Mouse (Mus musculus): ENCODE data around the gene C1qa. TPM values are rescaled to one million over a fixed set of nuclear protein-coding genes. Genes with fewer than 3 reads are reported as not detected.

C1qa gene
- 16.8 and 17.4 TPM in 2 replicates for polyA plus RNA-seq (2014; fragmentation: Nextera tagmentation; extraction: Ambion mirVana)

DNA sequence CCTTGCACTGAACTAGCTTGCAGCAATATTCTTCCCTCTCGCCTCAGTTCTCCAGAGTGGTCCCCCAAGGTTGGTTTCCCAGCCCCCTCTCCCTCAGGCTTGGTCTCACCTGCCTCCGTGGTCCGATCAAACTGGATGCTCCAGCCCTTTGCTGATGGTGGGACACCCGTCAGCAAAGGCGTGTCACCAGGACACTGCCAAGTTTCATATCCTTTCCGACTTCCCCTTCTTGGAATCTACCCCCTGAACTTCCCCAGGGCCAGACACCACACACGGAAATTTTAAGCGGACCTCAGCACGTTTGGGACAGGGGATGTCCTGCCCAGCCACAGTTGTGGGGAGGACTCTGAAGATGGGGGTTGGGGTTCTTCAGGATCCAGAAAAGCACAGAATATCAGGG lies at the start of gene C1qa:
Gene C1qa, minus strand, starts transcription at position 167 of the 400 bp plus-strand sequence.
- Histone ChIP-seq H3K36me3 (ENCODE audit: control insufficient read depth, insufficient read depth, low read length) (no peaks in the 10 kb centered on the region), H3K4me1 (ENCODE audit: control insufficient read depth, insufficient read depth, low read length) (no peaks in the 10 kb centered on the region), H3K9me3 (ENCODE audit: control insufficient read depth, low read length) (no peaks in the 10 kb centered on the region), H3K9ac (ENCODE audit: low read depth, low read length) (no peak within 1 kb of the TSS), H3K4me2 (replicated peaks; ENCODE audit: low read depth, low read length) (no peak within 1 kb of the TSS), H3K27me3 (ENCODE audit: control insufficient read depth, insufficient read depth, low read length) (peaks cover 33% of the 10 kb centered on the region), H3K27ac (ENCODE audit: low read depth, low read length) (no peak within 1 kb of the TSS), H3K4me3 (ENCODE audit: low read length) (no peak within 1 kb of the TSS)
- no peak for ATAC-seq (ENCODE audit: low FRiP score, low TSS enrichment)
- WGBS: 79% methylated on average over 9 of the region's 9 CpGs

DNA sequence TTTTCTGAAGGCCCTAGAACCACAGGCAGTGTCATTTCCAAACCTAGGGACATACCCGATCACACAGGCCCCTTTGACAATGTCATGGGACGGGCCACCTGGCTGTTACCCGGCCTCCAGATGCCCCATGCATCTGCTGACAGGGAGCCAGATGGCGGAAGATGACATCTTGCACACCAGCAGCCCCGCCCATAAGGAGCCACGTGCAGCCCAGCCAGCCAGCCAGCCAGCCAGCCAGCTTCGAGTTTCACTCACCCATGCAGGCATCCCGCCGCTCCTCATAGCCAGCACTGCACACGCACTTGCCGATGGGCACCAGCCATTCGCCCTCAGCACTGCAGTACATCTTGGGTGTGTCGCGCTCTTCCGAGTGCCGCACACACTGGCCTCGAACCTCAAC lies 46.8 kb upstream of the C1qa start:
- no peaks in the 10 kb centered on the region for H3K36me3 ChIP-seq (ENCODE audit: control insufficient read depth, insufficient read depth, low read length)
- H3K4me2 ChIP-seq (replicated peaks; ENCODE audit: low read depth, low read length): no peak overlapping the region
- H3K9me3 ChIP-seq (ENCODE audit: control insufficient read depth, low read length): no peaks in the 10 kb centered on the region
- H3K27ac ChIP-seq (ENCODE audit: low read depth, low read length): no peak overlapping the region
- 0 out of 2 replicates have a peak, but pooled peaks have one; percentile 14 for ATAC-seq (ENCODE audit: low FRiP score, low TSS enrichment)
- no peak overlapping the region for H3K4me3 ChIP-seq (ENCODE audit: low read length)
- H3K4me1 ChIP-seq (ENCODE audit: control insufficient read depth, insufficient read depth, low read length): peaks cover 7% of the 10 kb centered on the region; the same call in 1 of the 2 replicates
- peaks cover 32% of the 10 kb centered on the region for H3K27me3 ChIP-seq (ENCODE audit: control insufficient read depth, insufficient read depth, low read length)
- no peak overlapping the region for H3K9ac ChIP-seq (ENCODE audit: low read depth, low read length)
- 56% methylated on average over 17 of the region's 17 CpGs for WGBS

DNA sequence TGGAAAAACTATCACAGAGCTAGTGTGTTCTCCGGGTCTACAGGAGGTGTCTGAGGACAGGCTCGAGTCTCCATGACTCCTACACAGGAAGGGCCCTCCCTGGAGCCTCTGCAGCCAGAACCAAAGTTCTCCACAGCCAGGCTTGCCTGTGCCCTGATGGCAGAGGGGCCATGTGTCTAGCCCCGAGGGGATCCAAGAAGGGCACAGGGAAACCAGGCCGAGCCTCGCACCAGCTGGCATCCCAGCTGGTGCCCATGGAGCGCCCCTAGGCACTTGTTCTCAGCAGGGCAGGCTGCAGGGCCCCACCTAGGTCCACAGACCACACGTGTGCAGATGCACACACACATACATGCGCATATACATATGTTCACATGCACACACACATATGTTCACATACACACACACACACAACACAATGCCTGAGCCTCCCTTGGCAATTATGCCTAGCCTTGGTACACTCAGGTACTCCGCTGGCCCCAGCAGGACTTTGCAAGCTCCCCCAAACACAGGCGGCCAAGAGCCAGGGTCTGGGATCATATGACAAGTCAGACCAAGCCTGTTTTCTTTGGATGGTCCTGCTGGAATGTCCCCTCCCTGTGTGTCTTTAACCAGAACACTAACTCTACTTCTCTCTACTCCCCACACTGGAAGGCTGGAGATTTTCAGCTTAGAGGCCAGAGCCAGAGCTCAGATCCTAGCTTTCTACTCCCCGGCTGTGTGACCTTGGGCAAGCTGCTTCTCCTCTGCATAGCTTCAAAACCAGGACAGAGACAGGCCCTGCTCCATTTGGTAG lies 46.2 kb upstream of the C1qa start:
- Histone ChIP-seq H3K4me2 (replicated peaks; ENCODE audit: low read depth, low read length) (no peak overlapping the region), H3K27ac (ENCODE audit: low read depth, low read length) (no peak overlapping the region), H3K4me3 (ENCODE audit: low read length) (no peak overlapping the region), H3K9ac (ENCODE audit: low read depth, low read length) (peak overlapping the region; percentile 28; the same call in 1 of the 2 replicates), H3K9me3 (ENCODE audit: control insufficient read depth, low read length) (no peaks in the 10 kb centered on the region), H3K36me3 (ENCODE audit: control insufficient read depth, insufficient read depth, low read length) (no peaks in the 10 kb centered on the region), H3K27me3 (ENCODE audit: control insufficient read depth, insufficient read depth, low read length) (peaks cover 32% of the 10 kb centered on the region), H3K4me1 (ENCODE audit: control insufficient read depth, insufficient read depth, low read length) (peaks cover 7% of the 10 kb centered on the region; the same call in 1 of the 2 replicates)
- WGBS: 71% methylated on average over 11 of the region's 11 CpGs
- ATAC-seq (ENCODE audit: low FRiP score, low TSS enrichment): no peak

DNA sequence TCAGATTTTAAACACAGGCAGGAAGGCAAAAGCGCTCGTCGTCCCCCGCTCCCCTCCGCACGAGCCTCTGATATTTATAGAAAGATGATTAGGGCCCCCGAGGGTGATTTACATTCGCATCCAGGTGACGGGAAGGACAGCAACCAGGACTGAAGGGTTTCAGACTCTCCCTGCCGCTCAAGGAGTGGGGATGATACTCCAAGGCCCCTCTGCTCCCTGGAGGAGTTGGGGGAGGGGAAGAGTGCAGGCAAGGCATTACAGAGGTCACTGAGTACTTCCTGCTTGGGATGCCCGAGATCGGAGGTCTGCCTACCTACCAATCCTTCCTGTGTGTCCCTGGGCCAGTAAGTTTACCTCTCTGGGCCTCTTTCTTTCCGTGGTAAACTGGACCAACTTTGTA lies 44.6 kb upstream of the C1qa start:
- H3K27me3 ChIP-seq (ENCODE audit: control insufficient read depth, insufficient read depth, low read length): peaks cover 23% of the 10 kb centered on the region
- no peak for ATAC-seq (ENCODE audit: low FRiP score, low TSS enrichment)
- H3K4me3 ChIP-seq (ENCODE audit: low read length): no peak overlapping the region
- no peaks in the 10 kb centered on the region for H3K9me3 ChIP-seq (ENCODE audit: control insufficient read depth, low read length)
- H3K27ac ChIP-seq (ENCODE audit: low read depth, low read length): no peak overlapping the region
- H3K4me1 ChIP-seq (ENCODE audit: control insufficient read depth, insufficient read depth, low read length): peaks cover 7% of the 10 kb centered on the region; the same call in 1 of the 2 replicates
- WGBS: 20% methylated on average over 13 of the region's 13 CpGs
- H3K36me3 ChIP-seq (ENCODE audit: control insufficient read depth, insufficient read depth, low read length): no peaks in the 10 kb centered on the region
- no peak overlapping the region for H3K4me2 ChIP-seq (replicated peaks; ENCODE audit: low read depth, low read length)
- H3K9ac ChIP-seq (ENCODE audit: low read depth, low read length): no peak overlapping the region

DNA sequence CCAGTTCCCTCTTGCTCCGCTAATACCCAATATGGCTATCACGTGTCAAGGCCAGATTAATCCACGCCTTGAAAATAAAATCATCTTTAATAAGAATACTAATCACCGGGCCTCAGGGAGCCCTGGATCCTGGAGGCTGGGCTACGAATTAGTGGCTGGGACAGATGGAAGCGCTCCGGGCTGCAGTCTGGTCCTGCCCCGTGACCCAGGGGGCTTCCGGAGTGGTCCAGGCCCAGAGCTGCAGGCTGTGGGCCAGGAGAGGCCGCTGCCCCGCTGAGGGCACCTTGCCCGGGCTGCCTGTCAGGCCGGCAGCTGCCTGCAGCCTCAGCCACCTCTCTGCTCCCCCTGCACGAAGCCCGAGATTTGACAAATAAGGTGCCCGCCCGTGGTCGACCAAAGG lies 44.2 kb upstream of the C1qa start:
- H3K36me3 ChIP-seq (ENCODE audit: control insufficient read depth, insufficient read depth, low read length): no peaks in the 10 kb centered on the region
- H3K9ac ChIP-seq (ENCODE audit: low read depth, low read length): no peak overlapping the region
- no peak overlapping the region for H3K4me2 ChIP-seq (replicated peaks; ENCODE audit: low read depth, low read length)
- H3K4me1 ChIP-seq (ENCODE audit: control insufficient read depth, insufficient read depth, low read length): peaks cover 7% of the 10 kb centered on the region; the same call in 1 of the 2 replicates
- ATAC-seq (ENCODE audit: low FRiP score, low TSS enrichment): no peak
- H3K4me3 ChIP-seq (ENCODE audit: low read length): no peak overlapping the region
- 27% methylated on average over 18 of the region's 18 CpGs for WGBS
- peaks cover 23% of the 10 kb centered on the region for H3K27me3 ChIP-seq (ENCODE audit: control insufficient read depth, insufficient read depth, low read length)
- no peaks in the 10 kb centered on the region for H3K9me3 ChIP-seq (ENCODE audit: control insufficient read depth, low read length)
- H3K27ac ChIP-seq (ENCODE audit: low read depth, low read length): no peak overlapping the region

DNA sequence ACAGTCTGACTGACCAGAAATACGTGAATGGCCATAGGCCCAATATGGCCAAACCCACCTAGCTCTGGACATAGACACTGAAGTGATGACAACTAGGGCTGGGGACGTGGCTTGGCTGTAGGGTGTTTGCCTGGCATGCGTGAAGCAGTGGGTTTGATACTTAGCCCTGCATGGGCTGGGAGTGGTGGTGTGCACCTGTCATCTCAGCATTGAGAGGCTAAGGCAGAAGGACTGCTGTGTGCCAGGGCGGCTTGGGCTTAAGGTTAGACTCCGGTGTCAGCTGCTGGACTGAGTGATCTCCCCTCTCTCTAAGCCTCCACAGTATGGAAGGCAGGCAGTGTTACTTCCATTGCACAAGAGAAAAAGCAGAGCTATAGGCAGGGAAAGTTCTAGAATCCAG lies 39.3 kb upstream of the C1qa start:
- no peak overlapping the region for H3K27ac ChIP-seq (ENCODE audit: low read depth, low read length)
- H3K4me2 ChIP-seq (replicated peaks; ENCODE audit: low read depth, low read length): no peak overlapping the region
- no peak overlapping the region for H3K4me3 ChIP-seq (ENCODE audit: low read length)
- ATAC-seq (ENCODE audit: low FRiP score, low TSS enrichment): no peak
- no peak overlapping the region for H3K9ac ChIP-seq (ENCODE audit: low read depth, low read length)
- H3K27me3 ChIP-seq (ENCODE audit: control insufficient read depth, insufficient read depth, low read length): peaks cover 14% of the 10 kb centered on the region
- no peaks in the 10 kb centered on the region for H3K36me3 ChIP-seq (ENCODE audit: control insufficient read depth, insufficient read depth, low read length)
- H3K4me1 ChIP-seq (ENCODE audit: control insufficient read depth, insufficient read depth, low read length): 0 out of 2 replicates have a peak, but pooled peaks cover 4% of the 10 kb centered on the region
- WGBS: 92% methylated on average over 5 of the region's 5 CpGs
- no peaks in the 10 kb centered on the region for H3K9me3 ChIP-seq (ENCODE audit: control insufficient read depth, low read length)

DNA sequence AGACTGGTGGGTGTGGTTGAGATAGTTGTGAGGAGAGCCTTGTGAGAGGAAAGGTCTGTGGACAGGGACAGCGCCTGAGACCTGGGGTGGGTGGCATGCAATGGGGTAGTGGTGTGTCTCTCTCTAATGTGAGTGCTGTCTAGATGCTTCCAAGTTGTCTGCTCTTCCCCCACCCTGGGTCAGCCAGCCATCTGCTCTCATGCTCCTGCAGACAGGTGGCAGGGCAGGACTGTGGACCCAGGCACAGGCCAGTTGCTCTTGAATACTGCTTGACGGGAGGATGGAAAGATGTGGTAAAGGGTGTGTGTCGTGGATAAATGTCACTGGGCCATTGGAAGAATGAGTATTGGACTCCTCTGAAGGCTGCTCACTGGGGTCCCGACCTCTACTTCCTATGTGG lies 38.7 kb upstream of the C1qa start:
- H3K36me3 ChIP-seq (ENCODE audit: control insufficient read depth, insufficient read depth, low read length): no peaks in the 10 kb centered on the region
- H3K4me1 ChIP-seq (ENCODE audit: control insufficient read depth, insufficient read depth, low read length): no peaks in the 10 kb centered on the region
- peaks cover 13% of the 10 kb centered on the region for H3K27me3 ChIP-seq (ENCODE audit: control insufficient read depth, insufficient read depth, low read length)
- no peak overlapping the region for H3K9ac ChIP-seq (ENCODE audit: low read depth, low read length)
- 74% methylated on average over 4 of the region's 4 CpGs for WGBS
- no peaks in the 10 kb centered on the region for H3K9me3 ChIP-seq (ENCODE audit: control insufficient read depth, low read length)
- no peak overlapping the region for H3K4me2 ChIP-seq (replicated peaks; ENCODE audit: low read depth, low read length)
- no peak overlapping the region for H3K27ac ChIP-seq (ENCODE audit: low read depth, low read length)
- ATAC-seq (ENCODE audit: low FRiP score, low TSS enrichment): no peak
- H3K4me3 ChIP-seq (ENCODE audit: low read length): no peak overlapping the region

DNA sequence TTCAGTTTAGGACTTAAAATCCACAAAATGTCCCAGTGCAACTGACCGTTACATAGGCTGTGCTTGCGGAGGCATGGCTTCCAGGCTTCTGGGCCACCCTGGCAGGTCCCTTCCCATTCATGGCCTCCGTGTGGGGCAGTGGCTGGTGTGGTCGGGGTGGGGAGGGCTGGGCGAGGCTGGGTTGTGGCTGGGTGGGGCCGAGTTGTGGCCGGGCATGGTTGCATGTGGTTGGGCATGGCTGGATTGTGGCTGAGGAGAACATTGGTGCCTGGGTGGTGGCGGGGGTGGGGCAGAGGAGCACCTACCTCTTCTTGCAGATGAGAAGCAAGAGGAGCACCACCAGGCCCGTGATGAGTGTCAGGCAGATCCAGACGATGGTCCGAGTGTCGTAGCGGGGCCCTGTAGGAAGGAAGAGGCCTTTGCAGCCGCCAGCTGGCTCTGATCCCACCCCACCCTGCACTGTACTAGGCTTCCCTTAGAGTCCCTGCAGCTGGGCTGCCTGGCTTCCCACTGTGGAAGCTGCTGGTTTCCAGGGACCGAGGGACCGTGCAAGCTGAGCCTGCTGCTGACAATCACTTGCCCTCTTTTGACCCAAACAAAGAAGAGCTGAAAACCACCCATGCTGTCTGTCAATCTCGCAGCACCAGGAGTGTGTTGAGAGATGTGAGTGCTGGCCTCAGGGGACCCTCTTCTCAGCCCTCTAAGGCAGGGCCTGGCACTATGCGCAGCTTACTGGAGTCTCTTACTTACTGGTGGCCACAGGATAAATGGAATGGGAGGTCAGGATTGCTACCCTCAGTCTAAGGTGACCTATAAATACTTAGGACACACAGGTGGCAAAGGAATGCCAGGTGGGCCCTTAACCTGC lies 36.4 kb upstream of the C1qa start:
- Histone ChIP-seq H3K4me2 (replicated peaks; ENCODE audit: low read depth, low read length) (no peak overlapping the region), H3K9me3 (ENCODE audit: control insufficient read depth, low read length) (no peaks in the 10 kb centered on the region), H3K27me3 (ENCODE audit: control insufficient read depth, insufficient read depth, low read length) (no peaks in the 10 kb centered on the region), H3K36me3 (ENCODE audit: control insufficient read depth, insufficient read depth, low read length) (no peaks in the 10 kb centered on the region), H3K4me1 (ENCODE audit: control insufficient read depth, insufficient read depth, low read length) (no peaks in the 10 kb centered on the region), H3K9ac (ENCODE audit: low read depth, low read length) (no peak overlapping the region), H3K4me3 (ENCODE audit: low read length) (no peak overlapping the region), H3K27ac (ENCODE audit: low read depth, low read length) (no peak overlapping the region)
- 70% methylated on average over 18 of the region's 18 CpGs for WGBS
- no peak for ATAC-seq (ENCODE audit: low FRiP score, low TSS enrichment)

DNA sequence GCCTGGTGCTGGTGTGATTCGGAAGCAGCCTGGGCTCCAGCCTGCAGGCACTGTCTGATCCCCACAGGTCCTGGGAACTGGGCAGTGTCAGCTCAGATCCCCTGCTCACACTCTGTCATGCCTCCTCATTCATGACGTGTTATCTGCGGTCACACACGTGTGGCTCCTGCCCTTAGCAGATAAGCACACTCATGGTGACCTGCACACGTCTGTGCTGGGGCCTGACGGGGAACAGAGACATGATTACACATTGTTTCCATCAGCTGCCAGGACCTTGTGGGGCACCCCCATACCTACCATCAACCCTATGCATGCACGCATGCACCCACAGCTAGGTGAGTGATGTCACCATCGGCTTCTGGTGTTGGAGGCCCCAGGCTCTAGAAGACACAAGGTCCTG lies 31.9 kb upstream of the C1qa start:
- Histone ChIP-seq H3K4me1 (ENCODE audit: control insufficient read depth, insufficient read depth, low read length) (no peaks in the 10 kb centered on the region), H3K4me3 (ENCODE audit: low read length) (no peak overlapping the region), H3K9me3 (ENCODE audit: control insufficient read depth, low read length) (no peaks in the 10 kb centered on the region), H3K36me3 (ENCODE audit: control insufficient read depth, insufficient read depth, low read length) (no peaks in the 10 kb centered on the region), H3K27ac (ENCODE audit: low read depth, low read length) (no peak overlapping the region), H3K4me2 (replicated peaks; ENCODE audit: low read depth, low read length) (no peak overlapping the region), H3K27me3 (ENCODE audit: control insufficient read depth, insufficient read depth, low read length) (peaks cover 8% of the 10 kb centered on the region; the same call in 1 of the 2 replicates), H3K9ac (ENCODE audit: low read depth, low read length) (no peak overlapping the region)
- 87% methylated on average over 8 of the region's 8 CpGs for WGBS
- ATAC-seq (ENCODE audit: low FRiP score, low TSS enrichment): no peak

All from kidney, embryonic 14.5 days (tissue).